Mouse (Mus musculus) v-Abl transformed pro-B cells (cell line): ENCODE measurements at regions not wholly inside any gene's neighbourhood (a gene's known extent, or its start where the extent isn't known, plus 50 kb on each side); places are given as distances from the start of the nearest gene placed in this dataset.

Experiments
- in situ Hi-C, 2 experiments: fragments of 400-800 bp; cut with MboI; formaldehyde crosslinking; loops; one replicate each; pipeline ENCODE4 v1.15.1; 2025; ENCODE audit not compliant: unreplicated experiment in 2 of 2

- in situ Hi-C loops, result no loop called here
Measured at GRCm38 (mm10) chr2:28287210-28287860, 94.5 kb downstream of the Olfm1 start.

DNA sequence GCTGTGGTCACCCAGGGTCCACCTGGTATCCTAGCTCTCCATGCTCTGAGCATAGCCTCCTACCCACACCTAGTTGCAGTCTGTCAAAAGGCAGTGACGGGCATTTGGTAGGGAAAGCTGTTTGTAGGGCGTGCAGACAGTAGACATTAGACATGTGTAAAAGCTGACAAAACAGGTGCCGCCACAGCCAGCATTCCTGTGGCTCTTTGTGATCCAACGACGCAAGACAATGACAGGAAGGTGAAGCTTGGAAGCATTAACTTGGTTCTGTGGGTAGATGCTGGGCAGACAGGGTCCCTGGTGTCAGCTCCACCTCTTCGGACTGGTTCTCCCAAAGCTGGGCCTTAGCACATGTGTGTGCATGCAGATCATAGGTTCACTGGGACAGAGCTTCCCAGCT is 96.5 kb downstream of the Olfm1 start:
- in situ Hi-C loops, result no loop called here

DNA sequence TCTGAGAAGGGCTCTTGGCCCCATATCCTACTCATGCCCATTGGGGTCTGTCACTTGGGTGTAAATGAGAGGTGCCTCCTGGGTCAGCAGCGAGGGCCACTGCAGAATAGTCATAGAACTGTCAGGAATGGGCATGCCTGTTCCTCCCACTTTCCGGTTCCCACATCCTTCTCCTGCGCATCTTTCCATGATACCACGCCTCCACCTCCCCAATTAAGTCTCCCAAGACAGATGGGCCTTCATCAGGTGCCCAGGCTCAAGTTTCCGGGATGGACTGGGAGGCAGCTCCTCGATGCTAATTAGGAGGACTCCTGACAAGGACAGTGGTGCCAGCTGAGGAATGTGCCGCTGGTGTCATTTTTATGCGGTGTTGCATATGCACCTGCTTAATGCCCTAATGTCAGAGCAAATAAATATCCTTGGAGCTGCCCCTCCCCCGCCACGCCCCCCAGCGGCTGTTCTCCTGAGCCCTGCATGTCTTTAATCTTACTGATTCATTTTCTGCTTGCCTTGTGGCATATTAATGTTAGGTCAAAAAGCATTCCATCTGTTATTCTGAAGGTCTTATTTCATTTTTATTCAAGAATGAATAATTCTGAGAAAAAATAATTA is 97.2 kb downstream of the Olfm1 start:
- in situ Hi-C loops, result no loop called here

DNA sequence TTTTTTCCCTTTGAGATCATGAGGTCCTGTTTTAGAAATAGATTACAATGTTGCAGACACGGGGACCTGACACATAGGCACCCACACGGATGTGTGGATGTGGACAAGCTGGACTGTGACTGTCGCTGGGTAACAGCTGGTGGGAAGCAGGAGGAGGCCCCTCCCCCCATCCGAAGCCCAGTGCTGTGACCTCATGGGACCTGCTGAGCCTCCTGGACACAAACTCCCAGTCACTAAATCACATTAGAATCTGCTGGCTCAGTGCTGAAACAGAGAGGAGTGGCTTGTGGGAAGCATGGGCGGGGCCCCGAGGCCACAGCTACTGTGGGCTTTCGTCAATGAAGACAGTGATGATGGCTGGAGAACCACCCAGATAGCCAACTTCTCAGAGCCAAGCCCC is 101.7 kb downstream of the Olfm1 start:
- in situ Hi-C loops, result no loop called here

- in situ Hi-C loops, result no loop called here
Measured at GRCm38 (mm10) chr2:28296183-28296582, 103.4 kb downstream of the Olfm1 start.

- in situ Hi-C loops, result no loop called here
Measured at GRCm38 (mm10) chr2:28298738-28299137, 105.9 kb downstream of the Olfm1 start.

- in situ Hi-C loops, result no loop called here
Measured at GRCm38 (mm10) chr2:28299346-28299745, 106.6 kb downstream of the Olfm1 start.

GRCm38 (mm10) chr2:28301313-28301712 is 108.5 kb downstream of the Olfm1 start:
- in situ Hi-C loops, result no loop called here

- in situ Hi-C loops, result no loop called here
Measured at GRCm38 (mm10) chr2:28303936-28304335, 111.1 kb downstream of the Olfm1 start.

- in situ Hi-C loops, result loop anchor here in 1 of 2 experiments (5.0 kb wide), 2 partner anchors 102 to 108 kb away; no protein-coding TSS in a partner anchor
Measured at GRCm38 (mm10) chr2:28304712-28305111, 111.9 kb downstream of the Olfm1 start.

GRCm38 (mm10) chr2:28309122-28309521 is 116.3 kb downstream of the Olfm1 start:
- in situ Hi-C loops, result loop anchor here in 1 of 2 experiments (5.0 kb wide), 2 partner anchors 103 to 107 kb away; no protein-coding TSS in a partner anchor

GRCm38 (mm10) chr2:28312212-28312611 is 119.4 kb downstream of the Olfm1 start:
- in situ Hi-C loops, result no loop called here

GRCm38 (mm10) chr2:28325502-28325901 is 121.1 kb upstream of the Ppp1r26 start:
- in situ Hi-C loops, result no loop called here

DNA sequence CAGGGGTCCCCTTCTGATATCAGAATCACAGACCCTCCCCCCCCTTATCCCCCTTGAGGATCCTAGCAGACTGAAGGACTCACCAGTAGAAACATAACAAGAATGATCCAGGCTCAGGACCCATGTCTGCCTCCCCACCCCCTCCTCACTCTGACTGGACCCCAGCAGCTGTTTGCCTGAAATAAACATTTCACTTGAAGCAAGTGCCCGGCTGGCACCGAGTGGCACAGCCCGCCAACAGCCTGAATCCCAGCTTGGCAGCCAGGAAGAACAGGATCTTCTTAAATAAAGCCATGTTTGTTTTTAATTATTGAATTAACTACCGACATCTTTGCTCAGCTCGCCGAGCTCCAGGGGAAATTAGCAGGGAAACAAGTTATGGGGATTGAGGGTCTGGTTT is 120.5 kb upstream of the Ppp1r26 start:
- in situ Hi-C loops, result no loop called here

DNA sequence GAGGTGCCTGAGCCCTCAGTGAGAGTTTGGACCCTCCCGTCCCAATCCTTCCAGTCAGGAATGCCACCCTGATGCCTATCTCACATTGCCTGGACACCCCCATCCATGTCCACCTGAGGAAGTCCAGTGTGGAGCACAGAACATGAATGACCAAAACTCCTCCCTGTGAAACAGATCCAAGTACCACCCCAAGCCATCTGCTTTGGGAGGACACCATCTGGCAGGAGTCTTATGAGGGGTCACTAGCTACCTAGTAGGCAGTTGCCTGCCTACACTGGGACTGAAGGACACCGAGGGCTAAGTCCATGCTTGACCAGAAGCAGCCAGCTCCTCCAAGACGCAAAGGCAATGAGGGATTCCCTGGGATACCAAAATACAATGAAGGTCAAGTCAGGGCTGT is 119.9 kb upstream of the Ppp1r26 start:
- in situ Hi-C loops, result no loop called here

DNA sequence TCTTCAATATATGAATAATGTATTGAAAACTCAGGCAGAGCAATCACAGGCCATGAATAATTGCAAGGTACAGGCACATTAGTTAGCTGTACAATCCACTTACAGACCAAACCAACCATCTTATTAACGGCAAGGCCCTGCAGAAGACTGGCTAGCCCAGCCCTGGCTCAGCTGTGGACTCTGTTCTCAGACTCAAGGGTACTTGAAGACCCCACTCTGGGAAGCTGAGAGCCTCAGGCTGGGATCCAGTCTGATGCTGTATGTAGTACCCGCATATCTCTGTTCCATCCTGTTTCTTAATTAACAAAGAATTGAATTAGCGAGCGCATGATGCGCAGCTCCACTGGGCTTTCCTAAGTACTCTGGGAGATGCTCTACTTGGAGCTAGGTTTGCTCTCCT is 117.5 kb upstream of the Ppp1r26 start:
- in situ Hi-C loops, result no loop called here

- in situ Hi-C loops, result no loop called here
Measured at GRCm38 (mm10) chr2:28335141-28335789, 111.3 kb upstream of the Ppp1r26 start.

DNA sequence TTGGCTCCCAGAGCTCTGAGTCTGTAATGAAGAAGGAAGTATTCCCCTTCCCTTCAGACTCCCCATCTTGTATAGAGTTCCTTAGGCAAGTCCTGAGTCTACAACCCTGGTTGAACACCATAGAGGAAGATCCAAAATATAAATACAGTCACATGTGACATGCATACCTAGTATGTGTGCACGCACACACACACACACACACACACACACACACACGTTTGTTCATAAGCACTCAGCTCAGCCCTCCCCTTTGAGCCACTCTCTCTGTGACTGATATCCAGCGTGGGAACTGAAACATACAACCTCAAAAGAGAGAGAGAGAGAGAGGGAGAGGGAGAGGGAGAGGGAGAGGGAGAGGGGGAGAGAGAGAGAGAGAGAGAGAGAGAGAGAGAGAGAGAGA is 110.8 kb upstream of the Ppp1r26 start:
- in situ Hi-C loops, result no loop called here

DNA sequence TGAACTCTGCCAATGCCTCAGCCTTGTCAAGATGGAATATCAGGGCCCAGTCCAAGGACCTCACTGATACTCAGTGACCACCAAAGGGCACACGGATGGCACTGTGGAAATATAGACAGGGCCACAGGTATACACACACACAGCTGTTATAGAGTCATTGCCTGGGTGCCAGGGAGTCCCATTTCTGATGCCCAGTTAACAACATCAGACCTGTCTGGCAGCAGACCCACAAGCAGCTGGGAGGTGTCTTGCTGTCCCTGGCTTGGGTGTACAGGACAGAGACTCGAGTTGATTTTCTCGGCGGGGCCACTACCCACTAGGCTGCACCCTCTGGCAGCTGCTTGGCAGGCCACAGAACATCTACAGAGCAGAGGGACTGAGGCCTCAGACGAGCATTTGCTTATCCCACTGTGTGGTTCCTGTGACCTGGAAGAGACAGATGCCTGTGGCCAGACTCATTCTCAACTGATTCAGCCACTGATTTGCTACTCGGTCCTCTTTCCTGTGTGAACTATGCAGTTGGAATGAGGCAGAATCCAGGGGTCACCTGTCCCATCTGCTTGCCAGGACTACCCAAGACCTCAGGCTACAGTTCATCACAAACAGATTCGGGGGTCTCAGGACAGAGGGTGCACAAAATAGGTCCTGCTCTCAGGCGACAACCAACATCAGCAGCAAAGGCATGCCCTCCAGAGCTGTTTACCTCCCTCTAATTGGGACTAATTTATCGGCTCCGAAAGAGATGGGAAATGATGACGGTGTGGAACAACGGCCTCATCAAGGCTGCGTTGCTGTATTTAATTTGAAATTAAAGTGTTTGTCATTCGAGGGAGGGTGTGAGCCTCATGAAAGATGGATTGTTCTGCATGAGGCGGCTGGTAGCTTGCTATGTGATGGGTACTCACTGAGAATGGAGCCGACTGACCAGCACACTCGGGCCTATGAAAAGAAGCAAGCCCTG is 110.0 kb upstream of the Ppp1r26 start:
- in situ Hi-C loops, result no loop called here

DNA sequence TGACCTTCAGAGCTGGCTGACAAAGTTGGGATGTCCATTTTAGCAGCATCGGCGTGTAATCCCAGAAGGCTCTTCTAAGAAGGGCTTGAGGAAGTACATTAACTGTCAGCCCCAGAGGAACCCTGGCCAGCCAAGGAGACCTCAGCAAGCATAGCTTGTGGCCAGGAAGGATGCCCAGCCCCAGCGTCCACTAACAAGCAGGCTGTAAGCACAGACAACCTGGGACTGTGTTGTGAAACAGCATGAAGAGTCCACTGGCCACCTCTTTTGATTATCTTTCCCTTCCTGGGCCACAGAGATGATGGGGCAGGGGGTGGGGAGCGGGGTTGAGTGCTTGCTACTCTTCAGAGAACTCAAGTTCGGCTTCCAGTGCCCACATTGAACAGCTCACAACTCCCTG is 109.0 kb upstream of the Ppp1r26 start:
- in situ Hi-C loops, result no loop called here

GRCm38 (mm10) chr2:28341304-28341703 is 105.3 kb upstream of the Ppp1r26 start:
- in situ Hi-C loops, result no loop called here
